Mouse (Mus musculus) forebrain, embryonic 14.5 days (tissue): ENCODE data around the gene Gm49486. TPM values are rescaled to one million over a fixed set of nuclear protein-coding genes. Genes with fewer than 3 reads are reported as not detected.

Source experiments
- ATAC-seq: fragments of 200-750 bp; cut with Nextera tagmentation; 2 replicates; pipeline ENCODE4 v1.8.0; 2017; ENCODE audit warnings: mild to moderate bottlenecking, moderate library complexity
- DNase-seq: peaks from one replicate; pipeline ENCODE4 v3.0.0-alpha.2; 2015; ENCODE audit warnings: low spot score
- H3K27ac ChIP-seq: fragments of 300-500 bp; sonication (generic); 2 replicates; pipeline ENCODE4 v1.5.1; 2014; ENCODE audit warnings: low read depth, mild to moderate bottlenecking, control low read depth, low read length, moderate library complexity
- H3K27me3 ChIP-seq: fragments of 300-500 bp; sonication (generic); replicated peaks from 2 replicates; pipeline ENCODE4 v1.6.1; 2014; ENCODE audit warnings: low read length, control low read depth, mixed read lengths; ENCODE audit not compliant: control insufficient read depth, insufficient read depth
- H3K36me3 ChIP-seq: fragments of 300-500 bp; sonication (generic); 2 replicates; pipeline ENCODE4 v1.6.1; 2014; ENCODE audit warnings: low read length, control low read depth; ENCODE audit not compliant: control insufficient read depth, insufficient read depth
- H3K4me1 ChIP-seq: fragments of 300-500 bp; sonication (generic); 2 replicates; pipeline ENCODE4 v1.6.1; 2014; ENCODE audit warnings: antibody characterized with exemption, low read length, control low read depth; ENCODE audit not compliant: control insufficient read depth, insufficient read depth
- H3K4me2 ChIP-seq: fragments of 300-500 bp; sonication (generic); 2 replicates; pipeline ENCODE4 v1.6.1; 2014; ENCODE audit warnings: mild to moderate bottlenecking, control low read depth, low read length
- H3K4me3 ChIP-seq: fragments of 300-500 bp; sonication (generic); 2 replicates; pipeline ENCODE4 v1.5.1; 2014; ENCODE audit warnings: low read depth, low read length, control low read depth
- H3K9ac ChIP-seq: fragments of 300-500 bp; sonication (generic); 2 replicates; pipeline ENCODE4 v1.6.1; 2014; ENCODE audit warnings: mild to moderate bottlenecking, low read length, control low read depth, moderate library complexity
- H3K9me3 ChIP-seq: fragments of 300-500 bp; sonication (generic); replicated peaks from 2 replicates; pipeline ENCODE4 v1.6.1; 2016; ENCODE audit warnings: low read length, control low read depth, mixed read lengths; ENCODE audit not compliant: control insufficient read depth
- WGBS: fragments of 180-500 bp; shearing (Covaris S2); extraction: QIAGEN DNeasy Blood & Tissue Kit; methylation state at CpG from one replicate; pipeline ENCODE4 v1.1.7; 2014; 5-methylcytosine and 5-hydroxymethylcytosine counted together
- polyA plus RNA-seq: library from polyadenylated mRNA; unstranded; fragments of >200 nt; fragmentation: Nextera tagmentation; extraction: Ambion mirVana; gene quantifications from 2 replicates; pipeline ENCODE4 v1.2.1, GENCODE M21; 2014

Gm49486 gene
- polyA plus RNA-seq, 1 experiment from 2014 or later, result 0.98 TPM

- Histone ChIP-seq H3K4me2 (no peak overlapping the region), H3K9ac (no peak overlapping the region), H3K27ac (no peak overlapping the region), H3K36me3 (0 out of 2 replicates have a peak, but pooled peaks cover 10% of the 10 kb centered on the region), H3K4me1 (no peaks in the 10 kb centered on the region), H3K27me3 (no peaks in the 10 kb centered on the region), H3K9me3 (no peaks in the 10 kb centered on the region), H3K4me3 (no peak overlapping the region)
- 86% methylated on average over 8 of the region's 8 CpGs for WGBS
- DNase-seq, result no peak
- no peak for ATAC-seq
Measured at GRCm38 (mm10) chr15:79303725-79304124, 74.5 kb downstream of the Gm49486 start.

GRCm38 (mm10) chr15:79304832-79305231 lies 75.6 kb downstream of the Gm49486 start:
- Histone ChIP-seq H3K4me2 (no peak overlapping the region), H3K4me1 (no peaks in the 10 kb centered on the region), H3K4me3 (no peak overlapping the region), H3K27ac (no peak overlapping the region), H3K9me3 (no peaks in the 10 kb centered on the region), H3K9ac (no peak overlapping the region), H3K36me3 (0 out of 2 replicates have a peak, but pooled peaks cover 10% of the 10 kb centered on the region), H3K27me3 (no peaks in the 10 kb centered on the region)
- no peak for ATAC-seq
- DNase-seq, result no peak
- WGBS, result 70% methylated on average over 4 of the region's 5 CpGs

- no peaks in the 10 kb centered on the region for H3K9me3 ChIP-seq
- ATAC-seq, result no peak
- WGBS, result 86% methylated on average over 23 of the region's 23 CpGs
- H3K4me2 ChIP-seq, result no peak overlapping the region
- 0 out of 2 replicates have a peak, but pooled peaks cover 18% of the 10 kb centered on the region for H3K36me3 ChIP-seq
- H3K4me1 ChIP-seq, result no peaks in the 10 kb centered on the region
- no peak overlapping the region for H3K27ac ChIP-seq
- DNase-seq, result no peak
- H3K4me3 ChIP-seq, result no peak overlapping the region
- H3K27me3 ChIP-seq, result no peaks in the 10 kb centered on the region
- no peak overlapping the region for H3K9ac ChIP-seq
Measured at GRCm38 (mm10) chr15:79306043-79306637, 76.9 kb downstream of the Gm49486 start.

Other genes starting within 250 kb of the Gm49486 start
- gene H1f0, start 200.9 kb upstream of the Gm49486 start, polyA plus RNA-seq, result 155 and 238 TPM in 2 replicates
- gene Galr3, start 187.5 kb upstream of the Gm49486 start, polyA plus RNA-seq, result not detected in 2 replicates
- 51.3 and 53.3 TPM in 2 replicates for gene Ankrd54, start 166.5 kb upstream of the Gm49486 start, polyA plus RNA-seq
- gene Eif3l, start 154.2 kb upstream of the Gm49486 start, polyA plus RNA-seq, result 191 and 209 TPM in 2 replicates
- 5.7 and 6.3 TPM in 2 replicates for gene Micall1, start 120.5 kb upstream of the Gm49486 start, polyA plus RNA-seq
- 319 and 356 TPM in 2 replicates for gene Polr2f, start 88.4 kb upstream of the Gm49486 start, polyA plus RNA-seq
- gene 1700088E04Rik, start 88.1 kb upstream of the Gm49486 start, polyA plus RNA-seq, result 14.8 and 17.1 TPM in 2 replicates
- gene Sox10, start 64.2 kb upstream of the Gm49486 start, polyA plus RNA-seq, result 0.89 and 1.9 TPM in 2 replicates
- 36.9 and 45.3 TPM in 2 replicates for gene Pick1, start 218 bp upstream of the Gm49486 start, polyA plus RNA-seq
- gene Slc16a8, start 25.4 kb downstream of the Gm49486 start, polyA plus RNA-seq, result 0.60 and 0.83 TPM in 2 replicates
- 1.4 and 2.6 TPM in 2 replicates for gene Baiap2l2, start 56.1 kb downstream of the Gm49486 start, polyA plus RNA-seq
- 14.0 and 18.9 TPM in 2 replicates for gene Pla2g6, start 99.0 kb downstream of the Gm49486 start, polyA plus RNA-seq
- gene Maff, start 117.2 kb downstream of the Gm49486 start, polyA plus RNA-seq, result 0.72 and 1.6 TPM in 2 replicates
- gene Tmem184b, start 174.2 kb downstream of the Gm49486 start, polyA plus RNA-seq, result 20.3 and 30.6 TPM in 2 replicates
- 114 and 158 TPM in 2 replicates for gene Csnk1e, start 226.2 kb downstream of the Gm49486 start, polyA plus RNA-seq